Mouse (Mus musculus): ENCODE data around the gene Camta1.

GRCm38 (mm10) chr4:151315726-151316125 lies 546.0 kb downstream of the Camta1 start:
- TF ChIP-seq CTCF (IDR thresholded peaks at IDR 0.05; ENCODE audit: borderline replicate concordance, insufficient read depth, low read depth, low read length) (no peak), POLR2A (IDR thresholded peaks at IDR 0.05; ENCODE audit: borderline replicate concordance, insufficient read depth, low read length) (no peak)
